Comparison of ENCODE assay signal across 1 mouse cellular context in genomic region chr3:153806077-153806772, GRCm38 (mm10).
TF ChIP-seq lines count a peak whose summit lies in the region.

No protein-coding gene starts in this region.

TF ChIP-seq in MEL, 35 proteins besides CTCF, POLR2A, EP300 and RAD21 (continued from another document):
- no peak for TF ChIP-seq MAZ (IDR thresholded peaks at IDR 0.05; ENCODE audit: low read depth, low read length)
- no peak for TF ChIP-seq GABPA (IDR thresholded peaks at IDR 0.05; ENCODE audit: low read depth, low read length)
- TF ChIP-seq USF2 (IDR thresholded peaks at IDR 0.05; ENCODE audit: borderline replicate concordance in 1 of 2, insufficient read depth in 1 of 2, low read depth in 1 of 2, low read length in 2 of 2) = no peak
- TF ChIP-seq SMC3 (IDR thresholded peaks at IDR 0.05; ENCODE audit: low read depth, low read length) = peak; percentile 92
- TF ChIP-seq TCF12 (IDR thresholded peaks at IDR 0.05; ENCODE audit: low read depth, low read length) = 0 out of 2 replicates have a peak, but pooled peaks have one; percentile 29
- peak; percentile 76 for TF ChIP-seq MXI1 (IDR thresholded peaks at IDR 0.05; ENCODE audit: low read depth, low read length)
- TF ChIP-seq BHLHE40 (IDR thresholded peaks at IDR 0.05; ENCODE audit: borderline replicate concordance, low read depth, low read length) = no peak
- TF ChIP-seq JUND (IDR thresholded peaks at IDR 0.05; ENCODE audit: low read depth, low read length) = no peak
- TF ChIP-seq POLR2AphosphoS5 (IDR thresholded peaks at IDR 0.05; ENCODE audit: borderline replicate concordance, low read depth, low read length) = no peak
- TF ChIP-seq HCFC1 (IDR thresholded peaks at IDR 0.05; ENCODE audit: low read depth, low read length) = no peak
- no peak for TF ChIP-seq E2F4 (IDR thresholded peaks at IDR 0.05; ENCODE audit: borderline replicate concordance, low read depth, low read length)
- TF ChIP-seq UBTF (IDR thresholded peaks at IDR 0.05; ENCODE audit: borderline replicate concordance, insufficient read depth, low read depth, low read length) = no peak
- 0 out of 2 replicates have a peak, but pooled peaks have one; percentile 33 for TF ChIP-seq ELF1 (IDR thresholded peaks at IDR 0.05; ENCODE audit: low read depth, low read length)
- TF ChIP-seq MYB (IDR thresholded peaks at IDR 0.05; ENCODE audit: low read depth, low read length) = no peak
